Mouse (Mus musculus): Measurements from ENCODE around the gene Slc9a8.

- TF ChIP-seq GATA1 (IDR thresholded peaks at IDR 0.05; ENCODE audit: borderline replicate concordance, low read length) (no peak), FLI1 (IDR thresholded peaks at IDR 0.05; ENCODE audit: low read length) (no peak)
Observed at GRCm38 (mm10) chr2:167429596-167429995, 8.1 kb downstream of the Slc9a8 start.

Data from megakaryocyte, embryonic 14.5 days (primary cell).